Mouse (Mus musculus) central nervous system, embryonic 11.5 days (tissue): ENCODE data around the gene Dhrs13. TPM values are rescaled to one million over a fixed set of nuclear protein-coding genes. Genes with fewer than 3 reads are reported as not detected.

ENCODE experiments used
- polyA plus RNA-seq: library from polyadenylated mRNA; depleted of rRNA; stranded (reverse); fragments of >200 nt; gene quantifications from 2 replicates; pipeline ENCODE4 v1.2.3, GENCODE M21; 2012; rRNA removed

Gene Dhrs13
- 12.5 and 14.3 TPM in 2 replicates for polyA plus RNA-seq

GRCm38 (mm10) chr11:78031947-78032808 is at the start of gene Dhrs13:
Gene Dhrs13, plus strand, starts transcription at chr11:78032280.

GRCm38 (mm10) chr11:77982441-77982905 is 49.6 kb upstream of the Dhrs13 start, which contains the start of gene Phf12:
Gene Phf12, plus strand, starts transcription at chr11:77982754.

GRCm38 (mm10) chr11:78037831-78038752 is 6.0 kb downstream of the Dhrs13 start, which contains the start of gene Flot2:
Gene Flot2, plus strand, starts transcription at chr11:78037931.

GRCm38 (mm10) chr11:78079961-78080921 is 48.2 kb downstream of the Dhrs13 start, which contains the start of gene Eral1:
Gene Eral1, minus strand, starts transcription at chr11:78080383.

Other genes with a start within 250 kb of the Dhrs13 start
- not detected in 2 replicates for gene Gm10277, start 244.5 kb upstream of the Dhrs13 start, polyA plus RNA-seq
- gene Pipox, start 138.2 kb upstream of the Dhrs13 start, polyA plus RNA-seq = 12.7 and 20.6 TPM in 2 replicates
- 8.9 and 12.4 TPM in 2 replicates for gene Sez6, start 101.5 kb upstream of the Dhrs13 start, polyA plus RNA-seq
- gene Phf12, start 49.5 kb upstream of the Dhrs13 start, polyA plus RNA-seq = 63.4 and 84.4 TPM in 2 replicates
- gene Flot2, start 5.7 kb downstream of the Dhrs13 start, polyA plus RNA-seq = 50.4 and 64.3 TPM in 2 replicates
- 23.8 and 28.7 TPM in 2 replicates for gene Eral1, start 48.1 kb downstream of the Dhrs13 start, polyA plus RNA-seq
- gene Fam222b, start 62.4 kb downstream of the Dhrs13 start, polyA plus RNA-seq = 12.7 and 20.4 TPM in 2 replicates
- gene Traf4, start 133.3 kb downstream of the Dhrs13 start, polyA plus RNA-seq = 127 and 187 TPM in 2 replicates
- 14.6 and 20.9 TPM in 2 replicates for gene Nek8, start 144.4 kb downstream of the Dhrs13 start, polyA plus RNA-seq
- 21.7 and 22.8 TPM in 2 replicates for gene Tlcd1, start 144.4 kb downstream of the Dhrs13 start, polyA plus RNA-seq
- 3,764 and 3,899 TPM in 2 replicates for gene Rpl23a, start 151.3 kb downstream of the Dhrs13 start, polyA plus RNA-seq
- gene Rab34, start 156.2 kb downstream of the Dhrs13 start, polyA plus RNA-seq = 59.8 and 90.6 TPM in 2 replicates
- 1.7 and 3.0 TPM in 2 replicates for gene Proca1, start 161.1 kb downstream of the Dhrs13 start, polyA plus RNA-seq
- gene Sdf2, start 213.5 kb downstream of the Dhrs13 start, polyA plus RNA-seq = 76.8 and 95.7 TPM in 2 replicates
- 29.4 and 30.4 TPM in 2 replicates for gene Supt6, start 213.7 kb downstream of the Dhrs13 start, polyA plus RNA-seq
- gene 2610507B11Rik, start 229.5 kb downstream of the Dhrs13 start, polyA plus RNA-seq = 60.1 and 65.0 TPM in 2 replicates